Mouse (Mus musculus) liver (tissue): ENCODE measurements around the gene Adam19.
"Not testable (repeated sequence)": the region's sequence is repeated elsewhere in the genome, so short reads cannot be mapped to it uniquely, and the experiment has no call there.

Experiments
- DNase-seq: peaks from one replicate; pipeline ENCODE4 v3.0.0-alpha.2; 2020; ENCODE audit warnings: mixed read lengths

Adam19 gene

GRCm38 (mm10) chr11:46055896-46056769 lies at the start of gene Adam19:
Adam19 (plus strand) TSS chr11:46055992.
- peak; percentile 69 for DNase-seq

DNA sequence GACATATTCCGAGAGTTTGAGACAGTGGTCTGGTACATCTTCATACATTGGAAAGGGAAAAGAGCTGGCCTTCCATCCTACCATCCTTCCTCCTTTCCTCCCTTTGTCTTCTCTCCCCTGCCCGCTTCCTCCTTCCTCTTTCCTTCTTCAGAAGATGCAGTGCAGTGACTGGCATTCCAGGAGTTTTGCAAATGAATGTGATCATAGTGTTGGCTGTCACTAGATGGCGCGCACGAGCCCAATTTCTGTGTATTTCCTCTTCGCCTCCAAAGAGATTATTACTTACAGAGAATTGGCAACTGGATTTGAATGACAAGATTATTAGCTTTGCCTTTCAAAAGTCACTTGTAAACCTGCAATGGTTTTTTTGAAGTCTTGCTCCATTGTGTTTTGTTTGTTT lies 39.7 kb upstream of the Adam19 start:
- DNase-seq: peak; percentile 75

- DNase-seq: no peak
Observed at GRCm38 (mm10) chr11:46020246-46020645, 35.5 kb upstream of the Adam19 start.

- DNase-seq: no peak
Observed at GRCm38 (mm10) chr11:46021850-46022249, 33.9 kb upstream of the Adam19 start.

DNA sequence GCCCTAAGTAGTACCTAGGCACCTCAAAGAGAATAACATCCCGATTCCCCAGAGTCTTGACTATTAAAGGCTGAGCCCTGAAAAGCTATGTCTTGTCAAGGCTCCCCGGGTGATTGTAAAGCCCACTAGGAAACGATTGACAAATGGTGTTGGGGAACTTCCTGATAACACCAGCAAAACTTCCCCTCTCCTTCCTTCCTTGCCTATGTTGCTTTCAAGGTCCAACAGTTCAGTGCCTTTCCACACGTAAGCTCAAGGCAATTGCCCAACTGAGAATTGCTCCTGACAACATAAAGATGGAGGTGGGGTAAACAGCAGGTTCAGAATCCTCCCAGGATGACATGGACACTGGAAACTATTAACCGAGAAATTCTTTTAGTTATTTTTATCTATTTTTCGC lies 32.8 kb upstream of the Adam19 start:
- no peak for DNase-seq

- DNase-seq: no peak
Observed at GRCm38 (mm10) chr11:46025962-46026392, 29.8 kb upstream of the Adam19 start.

DNA sequence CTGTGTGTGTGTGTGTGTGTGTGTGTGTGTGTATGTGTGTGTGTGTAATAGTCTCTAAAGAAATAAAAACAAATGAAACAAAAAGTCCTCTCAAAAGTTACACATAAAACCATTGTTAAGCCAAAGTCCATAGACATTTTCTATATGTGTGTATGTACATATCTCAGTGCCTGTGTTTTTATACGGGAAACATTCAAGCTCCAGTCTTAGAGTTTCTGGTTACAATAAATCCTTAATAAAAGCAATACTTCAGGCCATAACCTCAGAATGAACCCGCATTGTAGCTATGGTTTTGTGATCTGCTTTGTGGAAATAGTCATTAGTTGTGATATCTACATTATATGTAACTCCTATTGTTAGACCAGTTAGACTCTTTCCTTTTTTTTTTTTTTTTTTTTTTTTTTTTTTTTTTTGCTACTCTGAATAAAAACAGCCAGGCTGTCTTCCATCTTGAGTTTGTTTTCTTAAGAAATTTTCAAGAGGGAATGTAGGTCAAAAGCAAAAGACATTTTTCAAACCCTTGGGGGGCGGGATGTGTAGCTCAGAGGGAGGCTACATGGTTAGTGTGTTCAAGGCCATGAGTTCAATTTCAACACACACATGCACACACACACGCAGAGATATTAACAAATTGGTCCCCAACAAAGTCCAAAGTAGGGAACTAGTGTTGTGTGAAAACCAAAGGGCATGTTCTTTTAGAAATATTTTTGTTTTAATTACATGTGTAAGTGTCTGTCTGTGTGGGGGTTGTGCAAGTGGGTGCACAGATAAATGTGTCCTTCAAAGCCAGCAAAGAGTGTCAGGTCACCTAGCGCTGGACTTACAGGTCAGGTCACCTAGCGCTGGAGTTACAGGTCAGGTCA lies 27.6 kb upstream of the Adam19 start:
- DNase-seq: no peak

GRCm38 (mm10) chr11:46029485-46029884 lies 26.3 kb upstream of the Adam19 start:
- DNase-seq: no peak

DNA sequence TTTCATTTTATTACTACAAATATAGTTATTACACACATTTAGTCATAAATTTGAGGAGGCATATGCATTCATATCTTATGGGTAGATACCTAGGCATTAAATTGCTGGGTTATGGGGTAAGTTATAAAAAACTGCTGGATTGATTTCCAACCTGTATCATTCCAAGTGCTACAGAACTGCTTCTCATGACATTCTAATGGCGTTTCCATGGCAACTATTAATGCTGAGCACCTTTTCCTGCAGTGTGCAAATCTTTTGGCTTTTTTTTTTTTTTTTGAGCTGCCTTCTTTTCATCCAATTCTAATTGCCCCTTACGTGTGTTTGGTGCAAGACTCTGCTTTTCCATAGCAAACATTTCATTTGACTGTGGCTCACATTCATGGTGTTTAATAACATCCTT lies 25.8 kb upstream of the Adam19 start:
- no peak for DNase-seq

- DNase-seq: no peak
Observed at GRCm38 (mm10) chr11:46031470-46031869, 24.3 kb upstream of the Adam19 start.

- no peak for DNase-seq
Observed at GRCm38 (mm10) chr11:46032956-46033355, 22.8 kb upstream of the Adam19 start.

DNA sequence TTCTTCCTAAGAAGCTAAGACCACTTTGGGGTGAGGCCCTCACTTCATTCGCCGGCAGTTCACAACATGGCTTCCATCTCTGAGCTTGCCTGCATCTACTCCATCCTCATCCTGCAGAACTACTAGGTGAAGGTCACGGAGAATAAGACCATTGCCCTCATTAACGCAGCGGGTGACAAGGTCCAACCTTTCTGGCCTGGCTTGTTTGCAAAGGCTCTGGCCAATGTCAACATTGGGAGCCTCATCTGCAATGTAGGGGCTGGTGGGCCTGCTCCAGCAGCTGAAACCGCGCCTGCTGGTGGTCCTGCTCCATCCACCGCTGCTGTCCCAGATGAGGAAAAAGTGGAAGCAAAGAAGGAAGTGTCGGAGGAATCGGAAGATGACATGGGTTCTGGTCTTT lies 19.4 kb upstream of the Adam19 start:
- no peak for DNase-seq

- no peak for DNase-seq
Observed at GRCm38 (mm10) chr11:46038901-46039300, 16.9 kb upstream of the Adam19 start.

GRCm38 (mm10) chr11:46039335-46039734 lies 16.5 kb upstream of the Adam19 start:
- DNase-seq: peak; percentile 10

GRCm38 (mm10) chr11:46040841-46041556 lies 14.8 kb upstream of the Adam19 start:
- DNase-seq: no peak

DNA sequence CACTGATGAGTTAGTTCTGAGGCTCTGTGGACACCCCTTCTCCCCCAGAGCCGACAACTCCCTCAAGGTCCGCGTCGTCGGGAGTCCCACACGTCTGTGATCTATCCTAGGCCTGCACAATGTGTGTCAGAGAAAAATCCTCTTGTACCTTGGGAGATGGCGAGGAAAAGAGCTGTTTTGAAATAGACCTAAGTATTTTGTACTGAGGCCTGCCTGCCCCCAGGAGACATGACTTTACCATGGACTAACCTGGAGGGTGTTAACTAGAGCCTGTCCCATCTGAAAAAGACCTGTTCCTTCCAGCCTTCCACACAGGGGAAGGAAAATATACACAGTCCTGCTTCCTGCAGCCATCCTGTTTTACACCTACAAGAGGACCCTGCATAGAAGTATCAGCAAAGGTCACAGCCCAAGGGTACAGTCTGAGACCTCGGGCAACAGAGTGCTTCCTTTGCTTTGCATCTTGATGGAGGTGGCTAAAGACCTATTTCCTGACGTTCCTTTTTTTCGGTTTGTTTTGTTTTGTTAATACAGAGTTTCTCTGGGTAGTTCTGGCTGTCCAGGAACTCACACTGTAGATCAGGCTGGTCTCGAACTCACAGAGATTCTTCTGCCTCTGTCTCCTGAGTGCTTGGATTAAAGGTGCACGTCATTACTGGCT lies 14.1 kb upstream of the Adam19 start:
- DNase-seq: no peak

- DNase-seq: no peak
Observed at GRCm38 (mm10) chr11:46044781-46045180, 11.0 kb upstream of the Adam19 start.

DNA sequence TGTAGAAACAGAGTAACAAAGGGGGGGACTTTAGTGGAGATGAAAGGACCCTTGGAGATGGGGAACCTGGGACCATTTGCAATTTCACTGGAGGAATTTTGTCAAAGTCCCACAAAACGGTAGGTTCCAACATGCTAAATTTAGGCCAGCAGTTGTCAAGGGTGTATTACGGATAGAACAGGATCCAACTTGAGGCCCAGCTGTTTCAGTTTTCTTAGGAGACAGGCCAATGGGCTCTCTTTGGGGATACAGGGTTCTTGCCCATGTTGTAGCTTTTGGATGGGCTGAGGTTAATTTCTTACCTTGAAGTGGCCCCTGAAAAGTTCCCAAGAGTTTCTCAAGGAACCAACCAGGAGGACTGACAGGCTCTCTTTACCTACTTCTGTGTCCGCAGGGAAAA lies 8.5 kb upstream of the Adam19 start:
- DNase-seq: no peak

- DNase-seq: peak; percentile 63
Observed at GRCm38 (mm10) chr11:46052105-46052659, 3.6 kb upstream of the Adam19 start, which contains the start of gene Gm12166. Gm12166 (minus strand) TSS chr11:46052321.

- DNase-seq: not testable (repeated sequence)
Observed at GRCm38 (mm10) chr11:46053457-46053856, 2.3 kb upstream of the Adam19 start.

DNA sequence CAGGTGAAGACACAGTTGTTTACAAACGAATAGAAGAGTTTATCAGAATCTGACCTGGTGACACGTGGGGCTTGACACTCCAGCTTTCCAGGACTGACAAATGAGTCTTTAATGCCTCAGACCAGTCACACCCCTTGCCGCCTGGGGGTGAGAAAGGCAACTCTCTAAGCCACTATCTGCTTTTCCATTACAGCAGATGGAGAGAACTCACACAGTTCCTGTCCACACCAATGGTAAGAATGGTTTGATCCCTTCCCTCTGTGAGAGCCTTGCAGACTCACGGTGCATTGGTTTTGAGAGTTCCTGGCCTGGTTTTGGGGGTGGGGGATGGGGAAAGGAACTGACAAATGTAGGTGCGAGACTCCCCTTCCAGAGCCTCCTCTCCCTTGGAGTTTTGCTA lies 1.5 kb upstream of the Adam19 start:
- DNase-seq: no peak
